Mouse (Mus musculus): Measurements from ENCODE around the gene Vps18.

DNA sequence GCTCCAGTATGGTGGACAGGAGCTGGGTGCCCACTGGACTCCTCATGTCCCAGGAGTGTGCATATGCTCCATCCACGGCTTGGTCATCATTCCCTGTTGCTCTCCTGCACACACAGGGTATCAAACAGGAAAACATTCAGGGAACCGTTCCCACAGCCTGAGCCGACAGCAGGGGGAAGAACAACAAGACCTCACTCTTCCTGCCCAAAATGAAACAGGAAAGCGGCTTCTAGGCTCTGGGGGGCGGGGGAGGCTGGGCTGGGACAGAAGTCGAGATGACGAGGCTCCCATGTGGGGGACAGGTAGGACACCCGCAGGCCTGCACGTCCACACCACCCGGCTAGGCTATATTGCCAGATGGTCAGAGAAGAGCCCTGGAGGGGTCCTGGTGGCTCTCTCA lies 47.9 kb downstream of the Vps18 start:
- no peak for TF ChIP-seq CTCF (IDR thresholded peaks at IDR 0.05; ENCODE audit: low read depth)
- no peak for TF ChIP-seq EP300 (optimal IDR thresholded peaks at IDR 0.05)

Data from stomach, postnatal 0 days (tissue).